Mouse (Mus musculus): Measurements from ENCODE around the gene E130114P18Rik.

Gene E130114P18Rik

GRCm38 (mm10) chr4:97777706-97778176 is at the start of gene E130114P18Rik:
Gene E130114P18Rik (minus strand): TSS chr4:97778078.
- DNase-seq: peak; percentile 80

- no peak for DNase-seq
These were observed 49.2 kb upstream of the E130114P18Rik start for GRCm38 (mm10) chr4:97827115-97827514.

- DNase-seq: no peak
These were observed 48.0 kb upstream of the E130114P18Rik start for GRCm38 (mm10) chr4:97825841-97826240.

- no peak for DNase-seq
These were observed 47.6 kb upstream of the E130114P18Rik start for GRCm38 (mm10) chr4:97825432-97825831.

- DNase-seq: peak; percentile 53
These were observed 46.6 kb upstream of the E130114P18Rik start for GRCm38 (mm10) chr4:97824451-97824850.

- no peak for DNase-seq
These were observed 45.6 kb upstream of the E130114P18Rik start for GRCm38 (mm10) chr4:97823512-97823911.

- DNase-seq: no peak
These were observed 43.8 kb upstream of the E130114P18Rik start for GRCm38 (mm10) chr4:97821556-97822251.

GRCm38 (mm10) chr4:97820474-97821259 is 42.8 kb upstream of the E130114P18Rik start:
- peak; percentile 62 for DNase-seq

GRCm38 (mm10) chr4:97819101-97819500 is 41.2 kb upstream of the E130114P18Rik start:
- DNase-seq: no peak

- DNase-seq: no peak
These were observed 40.6 kb upstream of the E130114P18Rik start for GRCm38 (mm10) chr4:97818498-97818897.

GRCm38 (mm10) chr4:97817741-97818140 is 39.9 kb upstream of the E130114P18Rik start:
- DNase-seq: no peak

- DNase-seq: no peak
These were observed 38.9 kb upstream of the E130114P18Rik start for GRCm38 (mm10) chr4:97816753-97817152.

GRCm38 (mm10) chr4:97816001-97816400 is 38.1 kb upstream of the E130114P18Rik start:
- no peak for DNase-seq

GRCm38 (mm10) chr4:97814515-97814914 is 36.6 kb upstream of the E130114P18Rik start:
- no peak for DNase-seq

- DNase-seq: no peak
These were observed 36.1 kb upstream of the E130114P18Rik start for GRCm38 (mm10) chr4:97813996-97814395.

GRCm38 (mm10) chr4:97813035-97813434 is 35.2 kb upstream of the E130114P18Rik start:
- DNase-seq: no peak

GRCm38 (mm10) chr4:97810348-97810939 is 32.6 kb upstream of the E130114P18Rik start:
- no peak for DNase-seq

GRCm38 (mm10) chr4:97809582-97810295 is 31.9 kb upstream of the E130114P18Rik start:
- DNase-seq: no peak

GRCm38 (mm10) chr4:97808885-97809284 is 31.0 kb upstream of the E130114P18Rik start:
- no peak for DNase-seq

- no peak for DNase-seq
These were observed 29.0 kb upstream of the E130114P18Rik start for GRCm38 (mm10) chr4:97806924-97807323.

- DNase-seq: no peak
These were observed 28.3 kb upstream of the E130114P18Rik start for GRCm38 (mm10) chr4:97805896-97806808.

- DNase-seq: no peak
These were observed 27.4 kb upstream of the E130114P18Rik start for GRCm38 (mm10) chr4:97805255-97805654.

Measured in kidney, adult 9 months (tissue).